Mouse (Mus musculus) CH12.LX (cell line): ENCODE measurements around the gene C7. TPM values are rescaled to one million over a fixed set of nuclear protein-coding genes. Genes with fewer than 3 reads are reported as not detected.

Experiments
- DNase-seq: peaks from one replicate; pipeline ENCODE4 v3.0.0-alpha.2; 2013; ENCODE audit errors: extremely low read depth
- H3K27ac ChIP-seq: 2 replicates; pipeline ENCODE4 v1.5.1; 2012; ENCODE audit warnings: low read depth, mild to moderate bottlenecking, control low read depth, moderate library complexity; ENCODE audit not compliant: insufficient read depth
- H3K27me3 ChIP-seq: replicated peaks from 2 replicates; pipeline ENCODE3; 2012; ENCODE audit warnings: inconsistent platforms
- H3K36me3 ChIP-seq, 2 experiments: replicated peaks in 1 of 2; 2 replicates each; pipeline versions ENCODE3 to v1.6.1; 2012; ENCODE audit warnings: inconsistent platforms in 1 of 2, low read length in 1 of 2, mild to moderate bottlenecking in 1 of 2, mixed read lengths in 1 of 2, moderate library complexity in 1 of 2; ENCODE audit not compliant: control insufficient read depth in 1 of 2, insufficient read depth in 1 of 2
- H3K4me1 ChIP-seq, 2 experiments: 2 replicates each; pipeline ENCODE4 v1.6.1; 2012; ENCODE audit warnings: inconsistent platforms in 1 of 2, moderate library complexity in 1 of 2; ENCODE audit not compliant: insufficient read depth in 2 of 2, control insufficient read depth in 1 of 2
- H3K4me2 ChIP-seq: 2 replicates; pipeline ENCODE4 v1.6.1; 2012; ENCODE audit warnings: low read depth, mild to moderate bottlenecking, control low read depth; ENCODE audit not compliant: poor library complexity, insufficient read depth, severe bottlenecking
- H3K4me3 ChIP-seq, 3 experiments: fragments of 150-350 bp in 1 of 3; sonication (generic) in 1 of 3; replicated peaks in 1 of 3; 2 replicates each; pipeline versions ENCODE3 to v1.5.1; 2011 to 2012; ENCODE audit warnings: low read depth in 2 of 3, low read length in 2 of 3, mild to moderate bottlenecking in 2 of 3, moderate library complexity in 2 of 3, control low read depth in 1 of 3, improper control_type of control experiment in 1 of 3, inconsistent platforms in 1 of 3, mixed read lengths in 1 of 3; ENCODE audit not compliant: poor library complexity in 1 of 3
- H3K79me2 ChIP-seq: replicated peaks from 2 replicates; pipeline ENCODE4 v1.6.1; 2012; ENCODE audit warnings: mild to moderate bottlenecking, moderate library complexity; ENCODE audit not compliant: control insufficient read depth, poor library complexity, insufficient read depth, severe bottlenecking; ENCODE audit errors: extremely low read depth
- H3K9ac ChIP-seq: 2 replicates; pipeline ENCODE4 v1.6.1; 2012; ENCODE audit warnings: low read depth, mild to moderate bottlenecking, control low read depth, moderate library complexity; ENCODE audit not compliant: insufficient read depth
- H3K9me3 ChIP-seq: replicated peaks from 2 replicates; pipeline ENCODE3; 2012; ENCODE audit warnings: low read length, inconsistent platforms, mixed read lengths
- NRF1 ChIP-seq: IDR thresholded peaks from 2 replicates; pipeline ENCODE4 v1.6.1; 2014; ENCODE audit warnings: low read depth, mild to moderate bottlenecking, inconsistent platforms, low read length, improper control_type of control experiment, moderate library complexity
- ZKSCAN1 ChIP-seq: IDR thresholded peaks from 2 replicates; pipeline ENCODE4 v1.6.1; 2012; ENCODE audit warnings: low read depth, inconsistent platforms, low read length, improper control_type of control experiment, borderline replicate concordance
- dilution Hi-C: fragments of 300-500 bp; cut with MboI; formaldehyde crosslinking; loops from 2 replicates; pipeline ENCODE4 v1.14.3; 2020; ENCODE audit warnings: low sequenced_read_pairs; ENCODE audit not compliant: extremely low pct_unique_long_range_greater_than_20kb, extremely low pct_ligation_motif_present
- in situ Hi-C: fragments of 300-500 bp; cut with MboI; formaldehyde crosslinking; loops from 3 replicates; pipeline ENCODE4 v1.14.3; 2019; ENCODE audit warnings: low sequenced_read_pairs, low pct_ligation_motif_present, low pct_unique_long_range_greater_than_20kb, mixed read lengths
- polyA plus RNA-seq: library from polyadenylated mRNA; unstranded; fragments of >175 nt; gene quantifications from 2 replicates; pipeline ENCODE4 v1.2.1, GENCODE M21; 2012; ENCODE audit warnings: low read depth; ENCODE audit not compliant: insufficient read length
- total RNA-seq, 2 experiments: library from RNA; depleted of rRNA; stranded (reverse); fragments of 300-350 nt in 1 of 2; fragments of >200 nt in 1 of 2; gene quantifications; 2 replicates each; pipeline ENCODE4 v1.2.3; 2012 to 2014

Gene C7
- total and polyA plus RNA-seq, 3 experiments: 0.04 to 0.11 (median 0.09) TPM

DNA sequence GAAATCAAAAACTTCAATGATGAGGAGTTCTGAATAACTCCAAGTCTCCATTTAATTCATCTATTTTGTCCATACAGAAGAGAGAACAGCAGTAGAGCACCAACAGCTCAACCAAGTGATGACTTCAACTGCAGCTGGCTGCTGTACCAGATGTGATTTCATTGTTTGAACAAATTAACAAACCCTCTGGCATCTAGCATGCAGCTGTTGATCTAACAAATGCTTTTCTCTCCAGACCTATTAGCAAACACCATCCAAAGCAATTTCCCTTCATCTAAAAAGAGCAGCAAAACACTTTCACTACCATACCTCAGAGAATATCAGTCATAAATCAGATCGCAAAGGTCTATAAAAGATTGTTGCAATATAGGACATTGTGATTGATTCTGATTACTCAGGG is 90.2 kb downstream of the C7 start:
- H3K4me1 ChIP-seq: no peaks in the 10 kb centered on the region
- H3K27me3 ChIP-seq: no peaks in the 10 kb centered on the region
- no peak overlapping the region for H3K27ac ChIP-seq
- in situ Hi-C loops: no loop called here
- H3K9ac ChIP-seq: no peak overlapping the region
- H3K4me2 ChIP-seq: no peak overlapping the region
- no peaks in the 10 kb centered on the region for H3K36me3 ChIP-seq
- dilution Hi-C loops: no loop called here
- no peaks in the 10 kb centered on the region for H3K9me3 ChIP-seq
- TF ChIP-seq NRF1 (no peak), ZKSCAN1 (no peak)
- TF ChIP-seq, all 38 proteins: peak for 0
- Histone ChIP-seq H3K4me3 (no peak overlapping the region), H3K79me2 (no peaks in the 10 kb centered on the region)
- no peak for DNase-seq

Other genes with a start within 250 kb of the C7 start
- not detected in 2 replicates for gene Mroh2b, start 165.0 kb downstream of the C7 start, total RNA-seq (2012; rRNA removed)
- gene Mroh2b, start 165.0 kb downstream of the C7 start, total RNA-seq (2014; rRNA removed): not detected in 2 replicates
- not detected in 2 replicates for gene Mroh2b, start 165.0 kb downstream of the C7 start, polyA plus RNA-seq
- 1.5 and 1.6 TPM in 2 replicates for gene Card6, start 44.8 kb upstream of the C7 start, total RNA-seq (2012; rRNA removed)
- gene Card6, start 44.8 kb upstream of the C7 start, total RNA-seq (2014; rRNA removed): 1.3 and 1.9 TPM in 2 replicates
- gene Card6, start 44.8 kb upstream of the C7 start, polyA plus RNA-seq: 3.7 and 3.9 TPM in 2 replicates
- 1,567 and 1,787 TPM in 2 replicates for gene Rpl37, start 52.9 kb upstream of the C7 start, total RNA-seq (2012; rRNA removed)
- 914 and 1,083 TPM in 2 replicates for gene Rpl37, start 52.9 kb upstream of the C7 start, total RNA-seq (2014; rRNA removed)
- gene Rpl37, start 52.9 kb upstream of the C7 start, polyA plus RNA-seq: 646 and 928 TPM in 2 replicates
- gene Prkaa1, start 80.1 kb upstream of the C7 start, total RNA-seq (2012; rRNA removed): 12.6 and 13.1 TPM in 2 replicates
- gene Prkaa1, start 80.1 kb upstream of the C7 start, total RNA-seq (2014; rRNA removed): 25.4 and 27.6 TPM in 2 replicates
- gene Prkaa1, start 80.1 kb upstream of the C7 start, polyA plus RNA-seq: 19.4 and 21.2 TPM in 2 replicates
- 24.5 and 24.6 TPM in 2 replicates for gene Ttc33, start 121.8 kb upstream of the C7 start, total RNA-seq (2012; rRNA removed)
- gene Ttc33, start 121.8 kb upstream of the C7 start, total RNA-seq (2014; rRNA removed): 53.6 and 59.4 TPM in 2 replicates
- gene Ttc33, start 121.8 kb upstream of the C7 start, polyA plus RNA-seq: 34.8 and 55.7 TPM in 2 replicates
- 4.2 and 6.5 TPM in 2 replicates for gene Ptger4, start 180.4 kb upstream of the C7 start, total RNA-seq (2012; rRNA removed)
- gene Ptger4, start 180.4 kb upstream of the C7 start, total RNA-seq (2014; rRNA removed): 4.7 and 5.5 TPM in 2 replicates
- 3.1 and 4.4 TPM in 2 replicates for gene Ptger4, start 180.4 kb upstream of the C7 start, polyA plus RNA-seq